Mouse (Mus musculus): ENCODE measurements at regions not wholly inside any gene's neighbourhood (a gene's known extent, or its start where the extent isn't known, plus 50 kb on each side); places are given as distances from the start of the nearest gene placed in this dataset.

DNA sequence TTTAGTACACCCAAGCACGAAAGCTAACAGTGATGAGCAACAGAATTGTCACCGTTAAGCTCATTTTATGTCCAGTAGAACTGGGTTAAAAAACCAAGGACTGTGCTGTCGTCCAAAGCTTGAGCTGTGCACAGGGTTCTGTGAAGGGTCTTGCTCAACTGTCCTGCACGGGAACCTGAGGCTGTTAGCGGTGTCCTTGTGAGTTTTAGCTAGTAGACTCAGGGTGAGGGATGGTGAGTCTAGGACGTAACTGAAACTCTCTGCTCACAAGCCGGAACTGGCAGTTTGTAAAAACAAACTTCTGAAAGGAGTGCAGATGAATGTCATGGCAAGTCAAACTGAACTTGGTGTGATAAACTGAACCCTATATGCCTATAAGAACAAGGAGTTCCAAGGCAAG lies 95.6 kb downstream of the 1700020N01Rik start:
- no peak for ATAC-seq (ENCODE audit: low FRiP score)
- H3K27ac ChIP-seq = no peak overlapping the region
- no peaks in the 10 kb centered on the region for H3K36me3 ChIP-seq
- no peak overlapping the region for H3K9ac ChIP-seq
- no peaks in the 10 kb centered on the region for H3K9me3 ChIP-seq
- H3K4me1 ChIP-seq (replicated peaks) = peaks cover 5% of the 10 kb centered on the region; the same call in 1 of the 2 replicates
- H3K27me3 ChIP-seq = no peaks in the 10 kb centered on the region
- H3K4me2 ChIP-seq = no peak overlapping the region
- H3K4me3 ChIP-seq = no peak overlapping the region
- 90% methylated on average over 7 of the region's 7 CpGs for WGBS

DNA sequence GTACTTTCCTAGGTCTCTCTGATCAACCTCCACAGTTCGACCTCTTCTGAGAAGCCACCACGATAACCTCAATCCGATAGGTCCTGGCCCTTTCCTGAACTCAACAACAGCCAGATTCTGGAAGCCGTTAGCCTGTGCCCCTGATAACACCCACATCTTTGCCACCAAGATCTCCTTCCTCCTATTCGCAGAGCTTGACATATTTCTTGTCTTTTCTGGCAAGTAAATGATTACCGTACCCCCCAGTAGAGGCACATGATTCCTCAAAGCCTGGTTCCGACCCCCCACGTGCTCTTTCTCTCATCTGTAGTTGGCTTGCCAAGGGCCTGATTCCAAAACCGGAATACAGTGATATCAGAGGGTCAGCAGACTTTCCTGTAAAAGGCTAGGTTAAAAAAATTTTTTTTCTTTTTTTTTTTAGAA lies 96.9 kb downstream of the 1700020N01Rik start:
- 85% methylated on average over 9 of the region's 9 CpGs for WGBS
- Histone ChIP-seq H3K4me2 (no peak overlapping the region), H3K9me3 (no peaks in the 10 kb centered on the region), H3K27me3 (no peaks in the 10 kb centered on the region), H3K4me1 (replicated peaks) (peaks cover 5% of the 10 kb centered on the region; the same call in 1 of the 2 replicates), H3K36me3 (no peaks in the 10 kb centered on the region), H3K27ac (no peak overlapping the region), H3K4me3 (no peak overlapping the region), H3K9ac (no peak overlapping the region)
- ATAC-seq (ENCODE audit: low FRiP score) = no peak

DNA sequence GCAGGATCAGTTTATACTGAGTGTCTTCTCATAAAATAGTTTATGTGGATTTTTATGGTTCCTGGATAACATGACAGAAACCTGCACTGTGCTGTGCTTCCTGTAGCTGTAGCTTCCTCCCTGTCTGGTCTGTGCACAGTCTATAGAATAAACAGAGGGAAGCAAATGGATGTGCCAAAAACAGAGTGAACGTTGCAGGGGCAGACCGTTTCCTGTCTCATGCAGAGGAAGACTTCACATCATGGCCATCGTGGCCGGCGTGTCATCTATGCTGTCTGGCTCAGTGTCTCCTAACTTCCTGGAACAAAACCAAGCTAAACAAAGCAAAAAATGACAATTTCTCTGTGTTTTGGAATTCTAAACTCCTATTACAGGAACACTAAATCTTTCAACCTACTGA lies 102.2 kb downstream of the 1700020N01Rik start:
- Histone ChIP-seq H3K4me1 (replicated peaks) (no peaks in the 10 kb centered on the region), H3K4me2 (no peak overlapping the region), H3K9ac (no peak overlapping the region), H3K9me3 (no peaks in the 10 kb centered on the region), H3K4me3 (no peak overlapping the region), H3K36me3 (no peaks in the 10 kb centered on the region), H3K27me3 (no peaks in the 10 kb centered on the region), H3K27ac (no peak overlapping the region)
- ATAC-seq (ENCODE audit: low FRiP score) = no peak
- WGBS = 94% methylated on average over 5 of the region's 5 CpGs

DNA sequence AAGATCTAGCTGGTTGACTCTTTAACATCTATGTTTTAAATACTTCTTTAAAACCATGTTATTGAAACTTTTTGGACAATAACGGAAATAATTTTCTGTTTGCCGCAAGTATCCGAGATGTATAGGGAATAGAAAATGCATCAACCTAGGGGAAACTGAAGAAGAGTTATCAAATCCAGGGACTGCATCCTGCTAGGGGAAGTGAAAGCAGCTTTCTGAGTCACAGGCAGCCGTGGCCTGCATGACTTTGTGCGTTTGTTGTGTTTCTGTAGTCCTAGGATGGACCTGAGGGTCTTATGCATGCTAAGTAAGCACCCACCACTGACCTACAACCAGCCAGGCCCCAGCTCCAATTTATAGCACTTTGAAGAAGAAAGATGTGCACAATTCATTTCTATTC lies 103.7 kb downstream of the 1700020N01Rik start:
- no peaks in the 10 kb centered on the region; the same call in 1 of the 2 replicates for H3K4me1 ChIP-seq (replicated peaks)
- no peaks in the 10 kb centered on the region for H3K27me3 ChIP-seq
- no peak overlapping the region for H3K4me3 ChIP-seq
- H3K9me3 ChIP-seq = no peaks in the 10 kb centered on the region
- no peak overlapping the region for H3K27ac ChIP-seq
- no peaks in the 10 kb centered on the region for H3K36me3 ChIP-seq
- ATAC-seq (ENCODE audit: low FRiP score) = no peak
- no peak overlapping the region for H3K9ac ChIP-seq
- WGBS = 89% methylated on average over 5 of the region's 5 CpGs
- H3K4me2 ChIP-seq = no peak overlapping the region

DNA sequence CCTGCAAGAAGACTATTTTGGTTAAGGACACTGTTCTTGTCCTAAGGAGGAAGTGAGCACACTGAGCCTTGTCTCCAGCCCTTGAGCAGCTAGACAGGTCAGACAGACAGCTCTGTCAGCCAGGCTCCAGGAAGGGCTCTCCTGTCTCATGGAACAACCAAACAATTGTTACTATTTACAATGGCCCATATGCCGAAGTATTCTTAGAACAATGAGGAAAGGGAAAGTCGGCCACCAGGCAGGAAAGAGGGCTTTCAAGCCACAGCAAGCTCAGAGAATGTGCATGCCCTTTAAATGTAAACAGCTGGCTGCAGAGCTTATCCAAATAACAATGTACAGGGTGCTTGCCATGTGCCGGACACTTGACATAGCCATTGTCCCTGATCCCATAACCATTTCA lies 108.6 kb downstream of the 1700020N01Rik start:
- no peaks in the 10 kb centered on the region for H3K9me3 ChIP-seq
- H3K27ac ChIP-seq = no peak overlapping the region
- WGBS = 16% methylated on average over 3 of the region's 3 CpGs
- no peaks in the 10 kb centered on the region; the same call in 1 of the 2 replicates for H3K4me1 ChIP-seq (replicated peaks)
- no peak overlapping the region for H3K4me2 ChIP-seq
- H3K36me3 ChIP-seq = no peaks in the 10 kb centered on the region
- no peak overlapping the region for H3K4me3 ChIP-seq
- H3K9ac ChIP-seq = no peak overlapping the region
- no peaks in the 10 kb centered on the region for H3K27me3 ChIP-seq
- ATAC-seq (ENCODE audit: low FRiP score) = no peak

DNA sequence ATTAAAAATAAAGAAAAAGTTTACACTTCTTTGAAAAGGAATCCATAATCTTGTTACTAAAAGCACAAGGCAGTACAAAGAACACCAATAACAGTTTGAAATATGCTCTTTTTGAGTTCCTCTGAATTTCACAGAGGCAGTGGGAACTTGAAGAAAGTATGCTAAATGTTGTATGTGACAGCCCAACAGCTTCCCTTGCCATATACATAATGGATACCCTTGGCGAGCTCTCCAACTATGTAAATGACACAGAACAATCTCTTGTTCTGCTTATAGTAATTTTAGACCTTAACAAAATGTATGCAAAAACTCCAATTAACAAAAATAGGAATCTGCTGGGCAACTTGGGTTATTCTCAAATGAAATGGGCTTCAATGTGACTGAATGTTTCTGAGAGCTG lies 109.2 kb downstream of the 1700020N01Rik start:
- H3K4me2 ChIP-seq = no peak overlapping the region
- no peaks in the 10 kb centered on the region for H3K9me3 ChIP-seq
- H3K27ac ChIP-seq = no peak overlapping the region
- no peaks in the 10 kb centered on the region; the same call in 1 of the 2 replicates for H3K4me1 ChIP-seq (replicated peaks)
- H3K27me3 ChIP-seq = no peaks in the 10 kb centered on the region
- H3K36me3 ChIP-seq = no peaks in the 10 kb centered on the region
- no peak overlapping the region for H3K4me3 ChIP-seq
- no peak for ATAC-seq (ENCODE audit: low FRiP score)
- no peak overlapping the region for H3K9ac ChIP-seq
- 62% methylated on average over 1 of the region's 1 CpGs for WGBS

DNA sequence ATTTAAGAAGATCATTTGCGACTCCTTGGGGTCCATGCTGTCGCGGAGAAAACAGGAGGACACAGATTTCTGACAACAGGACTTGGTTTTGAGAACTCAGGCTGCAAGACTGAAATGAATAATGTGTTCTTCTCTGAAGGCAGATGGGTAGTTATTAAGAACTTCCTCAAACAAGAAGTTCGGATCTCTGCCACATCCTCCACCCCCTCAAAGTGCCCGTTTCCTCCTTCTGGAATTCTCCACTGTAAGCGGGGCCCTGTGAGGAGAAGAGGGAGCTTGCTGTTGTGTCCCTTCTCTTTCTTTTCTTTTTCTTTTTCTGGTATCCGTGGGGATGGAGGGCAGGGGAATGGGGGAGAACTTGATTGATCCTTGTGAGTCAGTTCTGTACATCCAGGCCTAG lies 118.9 kb downstream of the 1700020N01Rik start:
- 77% methylated on average over 7 of the region's 7 CpGs for WGBS
- no peak overlapping the region for H3K4me2 ChIP-seq
- no peak for ATAC-seq (ENCODE audit: low FRiP score)
- no peaks in the 10 kb centered on the region for H3K27me3 ChIP-seq
- H3K4me3 ChIP-seq = no peak overlapping the region
- H3K36me3 ChIP-seq = no peaks in the 10 kb centered on the region
- H3K27ac ChIP-seq = no peak overlapping the region
- no peaks in the 10 kb centered on the region for H3K4me1 ChIP-seq (replicated peaks)
- H3K9me3 ChIP-seq = no peaks in the 10 kb centered on the region
- H3K9ac ChIP-seq = no peak overlapping the region

DNA sequence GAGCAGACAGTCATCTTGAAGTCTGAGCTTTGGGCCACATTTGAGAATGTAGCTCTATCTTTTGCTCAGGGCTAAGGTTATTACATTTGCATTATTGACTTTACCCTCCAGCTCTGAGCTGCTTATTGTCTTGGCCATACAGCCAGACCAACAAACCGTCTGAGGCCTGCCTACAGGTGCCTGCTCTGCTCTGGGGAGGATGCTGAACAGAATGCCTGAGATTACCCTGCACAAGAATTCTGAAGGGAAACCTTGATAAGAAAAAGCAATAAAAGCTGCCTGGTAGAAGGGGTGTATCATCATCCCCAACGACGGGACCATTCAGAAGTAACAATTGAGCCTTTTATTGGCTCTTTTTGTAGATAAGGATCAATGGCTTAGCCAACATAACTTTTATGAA lies 119.9 kb downstream of the 1700020N01Rik start:
- no peak overlapping the region for H3K4me2 ChIP-seq
- H3K9ac ChIP-seq = no peak overlapping the region
- H3K27ac ChIP-seq = no peak overlapping the region
- no peaks in the 10 kb centered on the region for H3K4me1 ChIP-seq (replicated peaks)
- H3K9me3 ChIP-seq = no peaks in the 10 kb centered on the region
- no peaks in the 10 kb centered on the region for H3K27me3 ChIP-seq
- no peaks in the 10 kb centered on the region for H3K36me3 ChIP-seq
- WGBS = 74% methylated on average over 3 of the region's 3 CpGs
- H3K4me3 ChIP-seq = no peak overlapping the region
- no peak for ATAC-seq (ENCODE audit: low FRiP score)

DNA sequence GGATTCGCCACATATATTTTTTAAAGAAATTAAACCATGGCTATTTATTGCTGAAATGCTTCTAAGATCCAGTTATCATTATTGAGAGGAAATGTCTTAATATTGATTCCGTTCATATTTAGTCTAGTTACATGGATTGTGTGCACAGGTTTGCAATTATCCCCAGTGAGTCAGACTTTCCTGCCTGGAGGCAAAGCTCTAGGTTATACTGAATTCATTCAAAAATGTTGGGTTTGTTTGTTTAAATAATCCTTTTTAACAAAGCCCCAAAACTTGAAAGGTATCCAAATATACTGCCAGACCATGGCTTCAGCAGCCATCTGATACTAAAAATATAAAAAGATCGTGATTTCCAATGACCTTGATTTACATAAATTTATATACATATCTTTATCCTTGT lies 122.5 kb downstream of the 1700020N01Rik start:
- Histone ChIP-seq H3K27ac (no peak overlapping the region), H3K4me3 (no peak overlapping the region), H3K9me3 (no peaks in the 10 kb centered on the region), H3K4me1 (replicated peaks) (no peaks in the 10 kb centered on the region), H3K4me2 (no peak overlapping the region), H3K9ac (no peak overlapping the region), H3K27me3 (no peaks in the 10 kb centered on the region), H3K36me3 (no peaks in the 10 kb centered on the region)
- 89% methylated on average over 3 of the region's 3 CpGs for whole genome bisulfite sequencing
- no peak for ATAC-seq (ENCODE audit: low FRiP score)

DNA sequence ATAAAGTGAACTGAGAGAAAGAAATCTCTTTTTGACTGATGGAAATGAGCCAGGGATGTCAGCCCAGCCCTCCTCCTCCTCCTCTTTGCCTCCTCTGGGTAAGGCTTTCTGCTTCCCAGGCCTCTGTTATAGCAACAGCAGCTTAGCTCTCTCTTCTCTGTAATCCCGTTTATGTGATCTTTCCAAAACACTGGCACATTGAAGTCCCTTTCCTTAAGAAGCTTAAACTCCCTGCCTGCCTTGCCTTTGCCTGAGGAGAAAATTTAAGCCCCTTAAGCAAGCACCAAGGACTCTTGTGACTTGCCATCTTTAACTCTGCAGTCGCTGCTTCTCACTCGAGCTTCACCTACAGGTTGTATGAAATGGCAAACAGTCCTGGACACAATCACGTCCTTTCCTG lies 125.2 kb downstream of the 1700020N01Rik start:
- Histone ChIP-seq H3K9me3 (no peaks in the 10 kb centered on the region), H3K27me3 (no peaks in the 10 kb centered on the region), H3K36me3 (no peaks in the 10 kb centered on the region), H3K4me2 (no peak overlapping the region), H3K27ac (no peak overlapping the region), H3K4me3 (no peak overlapping the region), H3K9ac (no peak overlapping the region), H3K4me1 (replicated peaks) (no peaks in the 10 kb centered on the region)
- 59% methylated on average over 4 of the region's 4 CpGs for WGBS
- no peak for ATAC-seq (ENCODE audit: low FRiP score)

DNA sequence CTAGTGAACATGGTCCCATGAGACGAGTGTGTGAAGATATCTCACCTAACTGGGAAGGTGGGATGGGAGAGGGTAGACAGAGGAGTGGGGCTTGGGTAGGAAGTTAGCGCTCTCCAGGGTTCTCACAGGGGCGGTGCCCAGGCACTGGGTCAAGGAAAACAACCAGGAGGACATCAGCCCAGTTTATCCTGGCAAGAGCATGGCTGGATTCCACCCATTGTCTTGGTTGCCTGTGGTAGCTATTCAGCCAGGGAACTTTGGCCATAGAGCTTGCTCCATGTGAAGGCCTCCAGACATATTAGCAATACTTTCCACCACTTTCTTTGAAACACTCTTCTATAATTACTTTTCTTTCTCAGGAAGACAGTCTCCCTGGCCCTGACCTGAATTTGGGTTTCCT lies 131.4 kb downstream of the 1700020N01Rik start:
- no peaks in the 10 kb centered on the region for H3K4me1 ChIP-seq (replicated peaks)
- H3K4me2 ChIP-seq = no peak overlapping the region
- H3K9ac ChIP-seq = no peak overlapping the region
- no peaks in the 10 kb centered on the region for H3K9me3 ChIP-seq
- no peaks in the 10 kb centered on the region for H3K36me3 ChIP-seq
- 95% methylated on average over 3 of the region's 3 CpGs for WGBS
- H3K27ac ChIP-seq = no peak overlapping the region
- no peak for ATAC-seq (ENCODE audit: low FRiP score)
- no peak overlapping the region for H3K4me3 ChIP-seq
- H3K27me3 ChIP-seq = no peaks in the 10 kb centered on the region

DNA sequence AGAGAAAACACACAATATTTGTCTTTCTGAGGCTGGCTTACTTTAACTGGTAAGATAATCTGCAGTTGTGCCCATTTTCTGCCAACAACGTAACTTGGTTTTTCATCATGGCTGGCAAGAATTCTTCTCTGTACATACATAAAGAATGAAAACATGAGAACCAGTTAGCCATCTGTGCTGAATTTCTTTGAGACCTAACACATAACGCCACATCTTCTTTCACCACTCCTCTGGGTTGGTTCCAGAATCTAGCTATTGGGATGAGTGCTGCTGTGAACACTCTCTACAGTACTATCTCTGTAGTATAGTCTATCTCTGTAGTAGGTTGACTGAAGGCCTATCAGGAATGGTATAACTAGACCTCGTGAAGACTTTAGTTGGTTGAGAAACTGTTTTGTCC lies 132.1 kb downstream of the 1700020N01Rik start:
- H3K4me2 ChIP-seq = no peak overlapping the region
- H3K27ac ChIP-seq = no peak overlapping the region
- H3K9ac ChIP-seq = no peak overlapping the region
- no peaks in the 10 kb centered on the region for H3K9me3 ChIP-seq
- 96% methylated on average over 3 of the region's 3 CpGs for WGBS
- no peak for ATAC-seq (ENCODE audit: low FRiP score)
- H3K4me3 ChIP-seq = no peak overlapping the region
- H3K27me3 ChIP-seq = no peaks in the 10 kb centered on the region
- no peaks in the 10 kb centered on the region for H3K36me3 ChIP-seq
- no peaks in the 10 kb centered on the region for H3K4me1 ChIP-seq (replicated peaks)

DNA sequence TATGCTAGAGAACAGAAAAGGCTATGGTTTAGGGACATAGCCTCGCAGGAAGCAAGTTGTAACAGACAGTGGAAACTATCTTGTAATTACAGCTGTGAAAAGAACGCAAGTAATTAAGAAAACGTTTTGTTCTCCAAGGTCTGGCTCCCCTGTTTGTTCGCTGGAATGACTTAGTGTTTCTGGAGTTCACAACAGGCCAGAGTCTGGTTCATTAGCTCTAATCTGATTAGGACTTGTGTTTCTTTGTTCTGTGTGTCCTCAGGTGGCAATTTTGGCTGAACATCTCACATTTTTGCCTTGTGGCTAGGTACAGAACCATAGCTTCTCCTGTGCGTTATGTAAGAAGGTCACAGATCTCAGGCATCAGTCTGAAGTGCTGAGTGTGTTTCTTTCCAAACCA lies 141.7 kb upstream of the Sgk1 start:
- H3K9ac ChIP-seq = no peak overlapping the region; the same call in 1 of the 2 replicates
- no peaks in the 10 kb centered on the region for H3K27me3 ChIP-seq
- no peaks in the 10 kb centered on the region for H3K9me3 ChIP-seq
- ATAC-seq (ENCODE audit: low FRiP score) = no peak
- H3K4me2 ChIP-seq = no peak overlapping the region
- H3K4me3 ChIP-seq = no peak overlapping the region
- 53% methylated on average over 5 of the region's 5 CpGs for WGBS
- no peaks in the 10 kb centered on the region for H3K36me3 ChIP-seq
- H3K27ac ChIP-seq = no peak overlapping the region
- H3K4me1 ChIP-seq (replicated peaks) = 0 out of 2 replicates have a peak, but pooled peaks cover 4% of the 10 kb centered on the region

DNA sequence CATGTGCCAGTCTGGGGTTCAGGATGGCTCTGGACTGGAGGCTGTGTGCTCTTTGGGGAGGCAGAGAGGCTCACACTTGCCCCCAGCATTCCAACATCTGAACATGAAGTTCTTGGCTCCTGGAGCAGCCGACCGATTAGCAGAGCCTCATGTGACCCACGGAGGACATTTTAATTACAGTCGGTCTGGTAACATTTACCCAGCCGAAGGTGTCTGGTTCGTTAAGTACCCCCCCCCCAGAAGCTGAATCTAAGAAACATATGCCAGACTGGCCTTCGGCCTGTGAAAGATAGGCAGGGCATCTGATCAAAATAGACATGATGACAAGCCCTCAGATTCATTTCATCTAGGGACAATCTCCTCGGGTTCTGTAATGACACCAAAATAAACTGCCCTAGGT lies 140.4 kb upstream of the Sgk1 start:
- no peak overlapping the region for H3K27ac ChIP-seq
- no peaks in the 10 kb centered on the region for H3K36me3 ChIP-seq
- 63% methylated on average over 8 of the region's 8 CpGs for WGBS
- H3K27me3 ChIP-seq = no peaks in the 10 kb centered on the region
- H3K9ac ChIP-seq = no peak overlapping the region
- H3K4me3 ChIP-seq = no peak overlapping the region
- no peak overlapping the region for H3K4me2 ChIP-seq
- H3K9me3 ChIP-seq = no peaks in the 10 kb centered on the region
- H3K4me1 ChIP-seq (replicated peaks) = 0 out of 2 replicates have a peak, but pooled peaks cover 4% of the 10 kb centered on the region
- no peak for ATAC-seq (ENCODE audit: low FRiP score)
